Mouse (Mus musculus) neural tube, embryonic 10.5 days (tissue): ENCODE data around the gene Zmynd15.
"Not testable (repeated sequence)": the region's sequence is repeated elsewhere in the genome, so short reads cannot be mapped to it uniquely, and the experiment has no call there.

Experiments used
- DNase-seq: peaks from one replicate; pipeline ENCODE4 v3.0.0-alpha.2; 2017; ENCODE audit warnings: low spot score; ENCODE audit errors: extremely low spot score

Zmynd15 gene

DNA sequence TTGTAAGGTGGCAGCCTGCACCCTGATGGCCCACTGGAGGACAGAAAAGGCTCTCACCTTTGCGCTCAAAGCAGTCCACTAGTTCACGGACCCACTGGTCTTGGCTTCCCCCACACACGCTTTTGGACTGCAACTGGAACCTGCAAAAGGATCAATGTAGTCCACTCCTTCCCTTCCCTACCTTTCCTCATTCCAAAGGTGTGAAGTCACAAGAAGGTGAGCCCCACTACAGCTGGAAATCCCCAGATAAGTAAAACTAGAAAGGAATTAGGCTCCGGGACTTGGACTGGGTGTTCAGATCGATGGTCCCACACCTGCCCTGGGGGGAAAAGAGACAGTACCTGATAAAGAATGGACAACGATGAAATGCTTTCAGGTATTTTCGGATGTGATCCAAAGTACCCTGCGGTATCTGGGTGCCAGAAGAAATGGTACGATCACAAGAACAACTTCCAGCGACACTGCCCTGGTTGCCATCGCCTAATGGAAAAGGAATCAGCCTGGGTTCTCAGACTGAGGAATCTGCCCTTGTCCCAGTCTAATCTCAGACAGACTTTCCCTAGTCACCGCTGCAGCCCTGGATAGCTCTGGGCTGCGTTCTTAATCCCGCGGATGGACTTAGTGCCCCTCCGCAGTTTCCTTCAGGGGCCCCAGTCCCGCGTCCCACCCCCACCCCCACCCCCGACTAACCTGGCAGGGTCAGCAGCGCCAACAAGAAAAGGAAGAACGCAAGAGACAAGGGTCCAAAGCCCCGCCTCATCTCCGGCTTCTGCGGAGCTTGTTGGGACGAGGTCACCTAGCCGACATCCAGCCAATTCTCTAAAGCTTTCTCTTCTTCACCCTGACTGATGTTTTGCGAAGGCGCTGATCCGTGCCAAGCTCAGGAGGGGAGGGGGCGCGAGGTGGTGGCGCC, at the start of gene Zmynd15:
Gene Zmynd15, plus strand, starts transcription at position 746 of the 913 bp plus-strand sequence.
- peak; percentile 33 for DNase-seq

DNA sequence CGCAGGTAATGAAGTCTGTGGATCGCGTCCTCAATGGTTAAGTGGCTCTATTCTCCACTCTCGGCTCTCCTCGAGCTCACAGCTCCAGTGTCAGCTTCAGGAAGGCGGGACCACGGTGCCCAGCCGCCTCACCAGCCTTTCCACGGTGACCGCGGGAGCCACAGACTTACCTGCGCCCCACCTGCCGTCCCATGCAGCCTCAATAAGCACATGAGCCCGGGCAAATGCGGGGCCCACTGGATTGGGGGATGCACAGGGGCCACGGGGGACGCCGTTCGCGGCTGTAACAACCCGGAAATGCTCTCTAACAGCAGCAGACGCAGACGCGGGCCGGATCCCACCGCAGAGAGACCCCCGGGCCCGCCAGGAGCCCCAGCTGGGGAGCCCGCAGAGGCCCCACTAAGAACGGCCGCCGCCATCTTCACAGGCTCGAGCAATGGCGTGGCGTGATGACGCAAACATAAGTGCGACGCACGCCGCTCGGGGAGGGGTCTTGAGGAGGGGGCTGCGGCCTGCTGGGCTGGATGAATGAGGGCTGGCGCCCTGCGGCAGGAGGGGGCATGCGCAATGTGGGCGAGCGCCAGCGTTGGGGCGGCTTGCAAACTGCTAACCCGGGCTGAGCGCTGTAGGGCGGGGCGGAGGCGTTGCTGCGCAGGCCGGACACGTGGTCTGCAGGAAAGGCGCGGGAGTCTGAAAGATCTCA, 49.5 kb upstream of the Zmynd15 start, which contains the start of gene Pelp1:
Gene Pelp1, minus strand, starts transcription at position 438 of the 703 bp plus-strand sequence.
- peak; percentile 96 for DNase-seq

DNA sequence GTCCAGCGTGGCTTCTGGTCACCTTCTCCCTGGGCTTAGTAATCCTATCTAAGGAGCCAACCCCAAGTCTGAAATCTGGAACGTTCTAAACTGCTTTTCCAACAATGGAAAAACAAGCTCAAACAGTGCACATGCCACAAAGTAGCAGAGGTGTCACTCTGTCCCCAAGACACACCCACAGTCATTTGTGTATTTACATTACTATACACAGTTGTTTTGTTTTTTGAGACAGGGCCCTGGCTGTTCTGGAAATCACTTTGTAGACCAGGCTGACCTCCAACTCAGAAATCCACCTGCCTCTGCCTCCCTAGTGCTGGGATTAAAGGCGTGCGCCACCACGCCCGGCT, 49.0 kb upstream of the Zmynd15 start:
- no peak for DNase-seq

DNA sequence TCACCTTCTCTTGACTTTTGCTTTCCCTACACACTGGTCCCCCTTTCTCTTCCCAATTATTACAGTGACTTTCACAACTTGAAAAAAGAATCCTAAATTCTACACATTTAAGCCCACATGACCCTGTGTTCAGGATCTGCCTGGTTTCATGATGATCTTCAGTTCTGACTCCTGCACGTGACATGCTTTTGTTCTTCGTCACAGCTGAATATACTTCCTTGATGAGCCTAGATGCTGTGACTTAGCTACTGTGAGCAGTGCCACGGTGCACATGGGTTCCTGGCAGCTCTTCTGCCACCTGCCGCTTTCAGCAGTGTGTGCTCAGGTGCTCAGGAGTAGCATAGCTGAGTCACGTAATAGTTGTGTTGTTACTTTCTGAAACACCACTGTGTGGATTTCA, 46.6 kb upstream of the Zmynd15 start:
- DNase-seq, result no peak

DNA sequence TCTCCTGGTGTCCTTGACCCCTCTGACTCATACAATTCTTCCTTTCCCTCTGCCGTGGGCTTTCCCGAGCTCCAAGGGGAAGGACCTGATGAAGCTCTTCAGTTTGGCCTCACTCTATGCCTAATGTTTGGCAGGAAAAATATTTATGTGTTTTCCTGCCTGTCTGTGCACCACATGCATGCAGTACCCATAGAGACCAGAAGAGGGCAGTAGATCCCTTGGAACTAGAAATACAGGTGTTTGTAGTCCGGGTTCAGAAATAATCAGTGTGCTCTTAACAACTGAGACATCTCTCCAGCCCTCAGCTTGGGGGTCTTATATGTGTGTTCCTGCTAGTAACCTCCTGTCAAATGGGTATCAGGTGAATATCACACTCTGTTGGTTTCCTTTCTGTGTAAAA, 45.3 kb upstream of the Zmynd15 start:
- DNase-seq, result peak; percentile 85

DNA sequence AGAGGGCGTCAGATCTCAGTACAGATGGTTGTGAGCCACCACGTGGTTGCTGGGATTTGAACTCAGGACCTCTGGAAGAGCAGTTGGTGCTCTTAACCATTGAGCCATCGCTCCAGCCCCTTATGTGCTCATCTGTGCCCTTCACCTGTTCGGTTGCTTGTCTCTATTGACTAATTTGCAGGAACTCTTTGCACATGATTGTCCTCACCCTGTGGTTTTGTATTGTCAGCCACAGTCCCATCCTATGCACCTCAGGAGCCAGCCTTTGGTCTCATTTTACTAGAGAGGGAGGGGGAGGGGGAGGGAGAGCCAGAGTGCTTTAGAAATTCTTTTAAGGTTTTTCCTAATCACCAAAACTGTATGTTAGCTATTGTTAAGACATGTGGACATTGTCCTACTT, 41.0 kb upstream of the Zmynd15 start:
- no peak for DNase-seq

DNA sequence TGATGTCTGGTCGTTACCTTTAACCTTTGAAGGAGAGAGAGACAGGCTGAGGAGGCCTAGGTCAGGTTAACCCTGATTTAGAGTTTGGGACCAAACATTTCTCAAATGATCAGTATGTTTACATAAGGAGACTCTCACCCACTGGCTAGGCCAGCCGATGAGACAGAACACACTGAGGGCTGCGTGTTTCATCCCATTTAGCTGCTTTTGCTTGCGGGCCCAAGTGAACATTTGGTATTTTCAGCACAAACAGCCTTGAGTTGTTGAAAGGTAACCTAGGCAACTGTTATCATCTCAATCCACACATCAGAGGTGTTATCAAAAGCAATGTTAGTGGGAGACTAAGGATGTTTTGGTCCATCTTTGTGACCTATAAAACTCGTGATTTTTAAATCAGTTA, 39.7 kb upstream of the Zmynd15 start:
- no peak for DNase-seq

DNA sequence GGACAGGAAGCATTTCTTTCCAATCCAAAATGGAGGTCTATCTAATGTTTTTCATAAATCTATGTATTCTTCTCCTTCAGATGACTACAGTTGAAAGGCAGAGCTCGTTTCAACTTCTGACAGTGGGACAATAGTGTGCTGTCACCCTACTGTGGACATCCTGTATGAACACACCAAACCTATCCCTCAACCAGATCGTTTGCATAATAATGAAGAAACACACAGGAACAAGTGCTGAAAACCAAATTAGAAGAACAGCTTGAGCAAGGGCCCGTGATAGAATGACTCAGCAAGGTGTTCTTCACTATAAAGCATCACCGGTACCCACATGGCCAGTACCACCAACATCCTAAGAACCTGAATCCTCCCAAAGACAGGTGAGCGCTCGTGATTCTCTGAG, 32.6 kb upstream of the Zmynd15 start:
- not testable (repeated sequence) for DNase-seq

DNA sequence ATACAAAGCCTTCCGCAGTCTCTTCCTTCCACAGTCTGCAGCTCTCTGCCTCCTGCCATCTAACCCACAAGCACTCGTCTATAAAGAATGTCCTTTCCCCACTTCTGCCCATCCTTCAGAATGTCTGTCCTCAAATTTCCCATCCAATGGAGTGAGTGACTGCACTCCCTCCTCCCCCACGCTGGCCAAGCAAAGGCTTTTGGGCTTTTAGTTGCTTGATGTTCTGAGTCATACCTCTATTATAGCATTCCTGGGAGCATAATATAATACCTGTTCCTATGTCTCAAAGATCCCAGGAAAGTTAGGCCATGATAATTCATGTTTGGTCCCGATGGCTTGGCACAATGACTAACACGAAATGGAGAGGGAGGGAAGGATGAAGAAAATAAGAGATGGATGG, 27.7 kb upstream of the Zmynd15 start:
- no peak for DNase-seq

DNA sequence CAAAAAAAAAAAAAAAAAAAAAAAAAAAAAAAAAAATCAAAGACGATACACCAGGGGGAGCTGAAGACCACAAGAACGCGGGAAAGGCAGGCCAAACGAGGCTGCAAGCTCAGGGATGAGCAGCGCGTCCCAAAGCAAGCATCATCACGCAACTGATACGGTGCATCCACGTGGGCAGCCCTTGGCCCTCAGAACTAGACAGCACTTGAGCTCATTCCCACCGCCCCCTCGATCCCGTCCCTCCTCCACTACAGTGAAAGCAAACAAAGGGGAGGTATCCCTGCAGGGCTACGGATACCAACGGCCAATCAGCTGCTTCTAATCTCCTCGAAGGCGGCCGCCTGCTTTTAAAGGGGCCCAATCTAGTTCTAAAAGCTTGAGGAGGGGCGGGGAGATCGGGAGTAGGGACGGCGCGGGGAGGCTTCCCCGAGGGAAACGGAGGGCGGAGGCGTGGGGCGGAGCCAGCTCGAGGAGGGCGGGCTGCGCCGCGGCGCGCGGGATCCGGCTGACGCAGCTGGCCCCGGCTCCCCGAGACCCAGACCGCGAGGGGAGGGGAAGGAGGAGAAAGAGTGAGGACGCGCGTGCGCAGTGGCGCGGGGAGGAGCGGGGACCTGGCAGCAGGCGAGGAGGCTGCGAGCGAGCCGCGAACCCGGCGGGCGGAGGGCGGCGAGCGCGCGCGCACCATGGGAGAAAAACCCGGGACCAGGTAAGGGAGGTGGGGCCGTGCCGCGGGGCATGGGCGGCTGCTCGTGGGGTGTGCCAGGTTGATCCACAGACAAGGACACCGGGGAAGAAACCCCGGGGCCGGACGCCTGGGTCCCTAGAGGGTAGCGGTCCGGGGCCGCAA, 27.0 kb upstream of the Zmynd15 start, which contains the start of gene Arrb2:
Gene Arrb2, plus strand, starts transcription at position 588 of the 847 bp plus-strand sequence.
- peak; percentile 99 for DNase-seq

DNA sequence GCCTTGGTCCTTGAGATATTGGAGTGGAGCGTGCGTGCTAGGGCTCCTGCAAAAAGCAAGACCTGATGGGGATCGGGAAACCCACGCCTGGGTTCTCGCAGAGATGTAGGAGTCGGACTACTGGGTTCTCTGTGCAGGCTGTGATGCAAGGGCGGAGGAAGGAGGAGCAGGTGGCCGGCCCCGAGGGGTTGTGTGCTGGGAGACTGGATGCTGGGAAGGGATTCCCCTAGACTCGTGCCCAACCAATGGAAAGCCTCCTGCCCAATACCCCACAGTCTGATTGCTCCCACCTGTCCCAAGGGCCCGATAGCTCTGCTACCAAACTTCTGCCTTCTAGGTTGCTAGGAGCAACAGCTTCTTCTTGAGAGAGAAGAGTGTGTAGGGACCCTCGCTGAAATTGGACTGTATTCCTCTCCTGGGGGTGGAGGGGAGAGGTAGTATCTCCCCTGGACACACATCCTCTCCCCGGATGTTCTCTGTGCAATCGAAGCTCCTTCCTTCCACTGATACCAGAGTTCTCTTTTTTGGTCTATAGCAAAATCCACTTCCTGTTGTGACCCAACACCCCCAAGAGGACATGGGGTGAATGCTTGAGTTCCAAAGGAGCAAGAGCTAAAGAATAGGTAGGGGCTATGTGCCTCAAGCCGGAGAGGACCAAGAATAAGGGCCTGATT, 26.2 kb upstream of the Zmynd15 start:
- no peak for DNase-seq

DNA sequence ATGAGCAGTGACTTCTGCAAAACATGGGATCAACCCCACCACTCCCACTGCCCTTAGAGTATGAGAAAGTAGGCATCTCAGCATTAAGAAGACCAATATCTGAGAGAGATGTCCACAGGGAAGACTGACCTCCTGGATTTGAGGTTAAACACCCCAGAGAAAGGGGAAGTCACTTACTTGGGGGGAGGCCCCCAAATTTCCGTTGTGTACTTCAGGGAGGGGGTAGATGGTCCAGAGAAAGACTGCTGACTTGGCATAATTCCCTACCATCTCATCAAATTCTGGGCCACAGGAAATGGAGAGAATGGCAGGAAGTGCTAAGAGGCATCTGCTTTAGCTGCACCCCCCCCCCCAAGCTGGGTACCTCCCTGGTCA, 25.7 kb upstream of the Zmynd15 start:
- DNase-seq, result no peak

DNA sequence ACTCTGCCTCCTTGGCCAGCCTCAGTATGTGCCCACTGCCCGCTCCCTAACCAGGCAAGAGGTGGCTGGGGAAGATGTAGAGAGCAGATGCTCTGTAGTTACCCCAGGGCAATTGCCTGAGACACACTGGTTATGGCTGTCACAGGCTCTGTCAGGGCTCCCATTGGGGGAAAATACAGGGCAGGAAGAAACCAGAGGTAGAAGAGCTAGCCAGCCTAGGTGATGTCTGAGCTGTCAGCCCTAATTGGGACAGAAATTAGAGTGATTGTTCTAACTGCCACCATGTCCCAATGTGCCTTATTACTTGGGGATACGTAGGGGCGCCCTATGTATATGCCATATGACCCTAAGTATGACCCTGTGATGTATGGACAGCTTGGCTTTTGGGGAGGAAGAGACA, 25.3 kb upstream of the Zmynd15 start:
- DNase-seq, result no peak

DNA sequence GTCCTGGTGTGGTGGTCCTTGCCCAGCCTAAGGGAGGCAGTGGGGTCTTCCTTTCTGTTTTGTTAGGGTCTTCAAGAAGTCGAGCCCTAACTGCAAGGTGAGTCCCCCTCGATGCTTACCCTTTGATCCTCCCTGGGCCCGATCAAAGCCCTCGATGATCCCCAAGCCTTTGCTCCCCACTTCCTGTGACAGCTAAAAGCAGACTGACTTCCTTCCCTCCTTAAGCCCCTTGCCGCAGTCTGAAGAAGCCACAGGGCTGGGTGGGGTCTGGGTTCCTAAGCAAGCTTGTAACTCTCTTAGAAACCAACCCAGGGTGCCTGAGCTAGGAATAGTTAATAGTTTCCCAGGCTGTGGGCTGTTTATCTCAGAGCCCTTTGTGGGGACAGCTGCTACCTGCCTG, 23.8 kb upstream of the Zmynd15 start:
- DNase-seq, result no peak

DNA sequence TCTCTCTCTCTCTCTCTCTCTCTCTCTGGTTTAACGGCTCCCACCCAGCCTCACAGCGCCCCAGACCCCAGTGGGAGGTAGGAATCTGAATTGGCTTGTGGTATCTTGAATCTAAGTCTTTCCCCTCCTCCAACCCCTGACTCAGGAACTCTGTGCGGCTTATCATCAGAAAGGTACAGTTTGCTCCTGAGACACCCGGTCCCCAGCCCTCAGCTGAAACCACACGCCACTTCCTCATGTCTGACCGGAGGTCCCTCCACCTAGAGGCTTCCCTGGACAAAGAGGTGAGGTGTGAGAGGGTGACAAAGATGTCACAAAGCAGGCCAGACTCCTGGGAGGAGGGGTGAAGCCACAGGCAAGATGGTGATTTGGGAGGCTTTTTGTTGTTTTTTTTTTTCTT, 21.8 kb upstream of the Zmynd15 start:
- DNase-seq, result no peak

DNA sequence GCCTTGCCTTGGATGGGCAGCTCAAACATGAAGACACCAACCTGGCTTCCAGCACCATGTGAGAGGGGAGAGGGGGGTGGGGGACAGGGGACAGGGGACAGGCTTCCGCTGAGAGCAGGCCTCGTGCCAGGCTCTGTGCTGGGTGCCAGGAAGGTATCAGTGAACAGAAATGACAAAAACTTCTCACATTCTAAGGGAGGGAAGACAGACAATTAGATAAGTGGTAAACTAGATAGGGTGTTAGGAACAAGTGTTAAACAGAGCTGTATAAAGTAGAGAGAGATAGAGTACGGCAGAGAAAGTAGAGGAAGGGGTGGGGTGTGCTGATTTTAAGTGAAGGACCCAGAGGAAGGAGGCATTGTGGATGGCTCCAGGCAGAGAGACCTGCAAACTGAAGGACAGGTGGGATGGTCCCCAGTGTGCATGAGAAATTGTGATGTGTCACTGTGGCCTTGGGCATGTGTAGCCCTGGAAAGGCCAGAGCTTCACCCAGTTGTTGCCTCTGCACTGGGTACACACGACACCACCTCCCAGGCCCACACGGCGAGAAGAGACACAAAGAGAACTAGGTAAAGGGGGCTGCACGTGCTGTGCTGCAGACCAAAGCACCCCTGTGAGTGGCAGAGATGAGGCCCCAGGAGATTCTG, 20.4 kb upstream of the Zmynd15 start:
- DNase-seq, result no peak

DNA sequence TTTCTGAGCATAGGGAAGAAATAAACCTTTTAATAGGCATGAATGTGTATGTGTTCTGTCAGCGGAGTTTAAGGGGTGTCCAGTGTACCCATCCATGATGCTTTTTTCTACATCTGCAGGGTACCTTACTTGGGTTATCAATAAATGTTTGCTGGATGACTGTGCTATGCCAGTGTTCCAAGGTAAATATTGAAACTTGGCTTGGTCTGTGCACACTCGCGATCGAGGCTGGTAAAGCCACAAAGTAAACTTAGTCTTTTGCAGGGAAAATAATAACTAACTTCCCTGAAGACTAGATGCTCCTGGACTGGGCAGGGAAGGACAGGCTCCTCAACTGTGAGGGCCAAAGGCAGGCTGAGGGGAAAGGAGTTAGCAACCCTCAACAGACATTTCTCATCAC, 18.6 kb upstream of the Zmynd15 start:
- DNase-seq, result no peak

DNA sequence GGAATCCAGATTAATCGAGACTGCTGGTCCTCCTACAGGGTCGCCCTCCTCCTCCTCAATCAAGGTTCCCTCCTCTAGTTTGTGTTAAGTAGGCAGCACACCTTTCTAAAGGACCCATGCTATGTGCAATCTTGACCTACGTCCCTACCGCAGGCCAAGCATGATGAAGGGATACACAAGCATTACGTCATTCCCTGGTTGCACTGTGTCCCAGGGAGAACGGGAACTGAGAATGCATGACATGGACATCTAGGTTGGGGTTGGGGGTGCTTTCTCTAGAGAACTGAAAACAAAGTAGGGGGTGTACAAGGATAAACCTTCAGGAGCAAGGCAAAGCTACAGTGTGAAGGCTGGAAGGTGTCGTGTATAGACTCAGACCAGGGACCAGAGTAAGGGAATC, 17.4 kb upstream of the Zmynd15 start:
- DNase-seq, result no peak

DNA sequence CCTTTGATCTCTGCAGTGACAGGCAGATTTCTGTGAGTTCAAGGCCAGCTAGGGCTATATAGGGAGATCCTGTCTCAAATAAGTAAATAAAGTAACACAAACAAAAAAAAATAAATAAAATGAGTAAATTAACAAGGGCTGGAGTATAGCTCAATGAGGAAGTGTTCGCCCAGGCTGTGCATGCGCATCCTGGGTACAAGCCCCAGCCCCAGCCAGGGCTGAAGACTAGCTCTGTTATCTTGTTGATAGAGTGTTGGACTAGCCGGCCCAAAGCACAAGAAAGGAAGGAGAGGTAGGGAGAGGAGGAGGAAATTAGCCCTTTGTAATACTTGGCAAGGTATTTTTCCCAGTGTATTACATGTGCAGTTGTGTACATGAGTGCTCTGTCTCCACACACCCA, 15.3 kb upstream of the Zmynd15 start:
- no peak for DNase-seq

DNA sequence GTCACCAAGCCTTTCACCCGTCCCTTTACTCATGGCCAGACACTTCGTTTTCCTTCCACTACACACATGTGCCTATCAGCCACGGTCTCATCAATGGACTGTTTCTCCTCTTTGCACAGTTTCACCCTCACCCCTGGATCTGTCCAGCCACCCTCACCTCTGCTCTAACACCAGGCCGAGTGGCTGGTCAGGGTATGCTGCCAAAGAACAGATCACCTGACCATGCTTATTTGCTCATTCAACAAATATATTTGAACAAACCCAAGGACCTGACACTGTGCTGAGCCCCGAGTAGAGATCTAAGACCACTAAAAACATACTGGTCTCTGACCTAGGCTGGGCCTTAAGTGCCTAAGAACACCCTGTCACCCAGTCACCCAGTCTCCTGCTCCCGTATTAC, 14.6 kb upstream of the Zmynd15 start:
- DNase-seq, result no peak

DNA sequence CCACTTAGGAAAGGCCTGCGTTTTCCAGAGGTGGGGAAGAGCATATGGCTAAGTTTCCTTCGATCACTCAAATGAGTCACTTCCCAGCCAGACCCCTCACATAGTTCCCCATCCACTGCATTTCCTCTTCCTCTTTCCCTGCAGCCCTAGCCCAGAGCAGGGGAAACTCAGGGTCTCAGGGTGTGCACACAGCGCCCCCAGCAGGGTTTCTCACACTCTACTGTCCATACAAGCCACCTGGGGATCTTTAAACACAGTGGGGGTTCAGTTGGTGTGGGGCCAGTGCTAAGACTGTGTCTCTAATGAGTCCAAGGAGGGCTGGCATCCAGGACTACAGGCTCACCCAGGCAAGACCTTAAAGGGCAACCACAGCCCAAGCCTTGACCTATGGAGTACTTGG, 12.5 kb upstream of the Zmynd15 start:
- no peak for DNase-seq
